Mouse (Mus musculus): Measurements from ENCODE around the gene Plekhb2. TPM values are rescaled to one million over a fixed set of nuclear protein-coding genes. Genes with fewer than 3 reads are reported as not detected.

Plekhb2 gene
- total RNA-seq (2015; ENCODE audit: low replicate concordance) (8.0 and 26.7 TPM in 2 replicates), total RNA-seq (2017; ENCODE audit: low replicate concordance) (2.5 and 2.7 TPM in 2 replicates)

GRCm38 (mm10) chr1:34849745-34850342, at the start of gene Plekhb2:
TSS of gene Plekhb2 (plus strand) at chr1:34849976.
- peak; percentile 99 for ATAC-seq (replicated peaks; ENCODE audit: low FRiP score, poor library complexity, severe bottlenecking)

GRCm38 (mm10) chr1:34801616-34802289, 48.0 kb upstream of the Plekhb2 start:
- no peak for ATAC-seq (replicated peaks; ENCODE audit: low FRiP score, poor library complexity, severe bottlenecking)

- ATAC-seq (replicated peaks; ENCODE audit: low FRiP score, poor library complexity, severe bottlenecking): no peak
These were observed 47.5 kb upstream of the Plekhb2 start for GRCm38 (mm10) chr1:34802290-34802642.

- ATAC-seq (replicated peaks; ENCODE audit: low FRiP score, poor library complexity, severe bottlenecking): no peak
These were observed 44.9 kb upstream of the Plekhb2 start for GRCm38 (mm10) chr1:34804863-34805262.

GRCm38 (mm10) chr1:34805931-34806520, 43.8 kb upstream of the Plekhb2 start:
- ATAC-seq (replicated peaks; ENCODE audit: low FRiP score, poor library complexity, severe bottlenecking): no peak

- ATAC-seq (replicated peaks; ENCODE audit: low FRiP score, poor library complexity, severe bottlenecking): no peak
These were observed 41.3 kb upstream of the Plekhb2 start for GRCm38 (mm10) chr1:34808445-34808844.

GRCm38 (mm10) chr1:34810293-34810692, 39.5 kb upstream of the Plekhb2 start:
- ATAC-seq (replicated peaks; ENCODE audit: low FRiP score, poor library complexity, severe bottlenecking): no peak

- ATAC-seq (replicated peaks; ENCODE audit: low FRiP score, poor library complexity, severe bottlenecking): no peak
These were observed 38.7 kb upstream of the Plekhb2 start for GRCm38 (mm10) chr1:34811035-34811434.

GRCm38 (mm10) chr1:34811581-34811980, 38.2 kb upstream of the Plekhb2 start:
- no peak for ATAC-seq (replicated peaks; ENCODE audit: low FRiP score, poor library complexity, severe bottlenecking)

GRCm38 (mm10) chr1:34812407-34813247, 37.1 kb upstream of the Plekhb2 start:
- ATAC-seq (replicated peaks; ENCODE audit: low FRiP score, poor library complexity, severe bottlenecking): no peak

- ATAC-seq (replicated peaks; ENCODE audit: low FRiP score, poor library complexity, severe bottlenecking): no peak
These were observed 33.9 kb upstream of the Plekhb2 start for GRCm38 (mm10) chr1:34815843-34816242.

- no peak for ATAC-seq (replicated peaks; ENCODE audit: low FRiP score, poor library complexity, severe bottlenecking)
These were observed 30.4 kb upstream of the Plekhb2 start for GRCm38 (mm10) chr1:34819225-34819910.

GRCm38 (mm10) chr1:34821411-34821810, 28.4 kb upstream of the Plekhb2 start:
- ATAC-seq (replicated peaks; ENCODE audit: low FRiP score, poor library complexity, severe bottlenecking): no peak

- no peak for ATAC-seq (replicated peaks; ENCODE audit: low FRiP score, poor library complexity, severe bottlenecking)
These were observed 27.8 kb upstream of the Plekhb2 start for GRCm38 (mm10) chr1:34822003-34822402.

- no peak for ATAC-seq (replicated peaks; ENCODE audit: low FRiP score, poor library complexity, severe bottlenecking)
These were observed 27.0 kb upstream of the Plekhb2 start for GRCm38 (mm10) chr1:34822746-34823145.

GRCm38 (mm10) chr1:34823353-34823752, 26.4 kb upstream of the Plekhb2 start:
- ATAC-seq (replicated peaks; ENCODE audit: low FRiP score, poor library complexity, severe bottlenecking): no peak

- no peak for ATAC-seq (replicated peaks; ENCODE audit: low FRiP score, poor library complexity, severe bottlenecking)
These were observed 25.6 kb upstream of the Plekhb2 start for GRCm38 (mm10) chr1:34824208-34824607.

GRCm38 (mm10) chr1:34825909-34826308, 23.9 kb upstream of the Plekhb2 start:
- ATAC-seq (replicated peaks; ENCODE audit: low FRiP score, poor library complexity, severe bottlenecking): no peak

- ATAC-seq (replicated peaks; ENCODE audit: low FRiP score, poor library complexity, severe bottlenecking): no peak
These were observed 21.9 kb upstream of the Plekhb2 start for GRCm38 (mm10) chr1:34827900-34828299.
